Mouse (Mus musculus) forebrain, embryonic 14.5 days (tissue): ENCODE results near the gene Aldh3b1. TPM values are rescaled to one million over a fixed set of nuclear protein-coding genes. Genes with fewer than 3 reads are reported as not detected.

Source experiments
- ATAC-seq: fragments of 200-750 bp; cut with Nextera tagmentation; 2 replicates; pipeline ENCODE4 v1.8.0; 2017; ENCODE audit warnings: mild to moderate bottlenecking, moderate library complexity
- DNase-seq: peaks from one replicate; pipeline ENCODE4 v3.0.0-alpha.2; 2015; ENCODE audit warnings: low spot score
- H3K27ac ChIP-seq: fragments of 300-500 bp; sonication (generic); 2 replicates; pipeline ENCODE4 v1.5.1; 2014; ENCODE audit warnings: low read depth, mild to moderate bottlenecking, control low read depth, low read length, moderate library complexity
- H3K27me3 ChIP-seq: fragments of 300-500 bp; sonication (generic); replicated peaks from 2 replicates; pipeline ENCODE4 v1.6.1; 2014; ENCODE audit warnings: low read length, control low read depth, mixed read lengths; ENCODE audit not compliant: control insufficient read depth, insufficient read depth
- H3K36me3 ChIP-seq: fragments of 300-500 bp; sonication (generic); 2 replicates; pipeline ENCODE4 v1.6.1; 2014; ENCODE audit warnings: low read length, control low read depth; ENCODE audit not compliant: control insufficient read depth, insufficient read depth
- H3K4me1 ChIP-seq: fragments of 300-500 bp; sonication (generic); 2 replicates; pipeline ENCODE4 v1.6.1; 2014; ENCODE audit warnings: antibody characterized with exemption, low read length, control low read depth; ENCODE audit not compliant: control insufficient read depth, insufficient read depth
- H3K4me2 ChIP-seq: fragments of 300-500 bp; sonication (generic); 2 replicates; pipeline ENCODE4 v1.6.1; 2014; ENCODE audit warnings: mild to moderate bottlenecking, control low read depth, low read length
- H3K4me3 ChIP-seq: fragments of 300-500 bp; sonication (generic); 2 replicates; pipeline ENCODE4 v1.5.1; 2014; ENCODE audit warnings: low read depth, low read length, control low read depth
- H3K9ac ChIP-seq: fragments of 300-500 bp; sonication (generic); 2 replicates; pipeline ENCODE4 v1.6.1; 2014; ENCODE audit warnings: mild to moderate bottlenecking, low read length, control low read depth, moderate library complexity
- H3K9me3 ChIP-seq: fragments of 300-500 bp; sonication (generic); replicated peaks from 2 replicates; pipeline ENCODE4 v1.6.1; 2016; ENCODE audit warnings: low read length, control low read depth, mixed read lengths; ENCODE audit not compliant: control insufficient read depth
- WGBS: fragments of 180-500 bp; shearing (Covaris S2); extraction: QIAGEN DNeasy Blood & Tissue Kit; methylation state at CpG from one replicate; pipeline ENCODE4 v1.1.7; 2014; 5-methylcytosine and 5-hydroxymethylcytosine counted together
- polyA plus RNA-seq: library from polyadenylated mRNA; unstranded; fragments of >200 nt; fragmentation: Nextera tagmentation; extraction: Ambion mirVana; gene quantifications from 2 replicates; pipeline ENCODE4 v1.2.1, GENCODE M21; 2014

Aldh3b1 gene
- polyA plus RNA-seq, 1 experiment from 2014 or later: 2.0 TPM

DNA sequence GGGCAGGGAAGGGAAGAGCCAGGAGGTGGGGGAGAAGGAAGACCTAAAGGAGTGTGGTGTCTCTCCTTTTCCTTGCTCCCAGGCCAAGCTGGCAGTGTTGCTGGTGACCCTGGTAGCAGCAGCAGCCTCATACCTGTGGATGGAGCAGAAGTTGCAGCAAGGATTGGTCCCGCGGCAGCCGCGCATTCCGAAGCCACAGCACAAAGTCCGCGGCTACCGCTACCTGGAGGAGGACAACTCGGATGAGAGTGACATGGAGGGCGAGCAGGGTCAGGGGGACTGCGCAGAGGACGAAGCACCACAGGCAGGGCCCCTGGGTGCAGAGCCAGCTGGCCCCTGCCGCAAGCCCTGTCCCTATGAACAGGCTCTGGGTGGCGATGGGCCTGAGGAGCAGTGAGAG is 18.9 kb upstream of the Aldh3b1 start:
- DNase-seq: no peak
- Histone ChIP-seq H3K4me2 (no peak overlapping the region), H3K4me3 (no peak overlapping the region), H3K27ac (no peak overlapping the region), H3K9me3 (no peaks in the 10 kb centered on the region), H3K4me1 (no peaks in the 10 kb centered on the region), H3K9ac (no peak overlapping the region), H3K27me3 (no peaks in the 10 kb centered on the region), H3K36me3 (no peaks in the 10 kb centered on the region)
- WGBS: 70% methylated on average over 14 of the region's 14 CpGs
- ATAC-seq: no peak

DNA sequence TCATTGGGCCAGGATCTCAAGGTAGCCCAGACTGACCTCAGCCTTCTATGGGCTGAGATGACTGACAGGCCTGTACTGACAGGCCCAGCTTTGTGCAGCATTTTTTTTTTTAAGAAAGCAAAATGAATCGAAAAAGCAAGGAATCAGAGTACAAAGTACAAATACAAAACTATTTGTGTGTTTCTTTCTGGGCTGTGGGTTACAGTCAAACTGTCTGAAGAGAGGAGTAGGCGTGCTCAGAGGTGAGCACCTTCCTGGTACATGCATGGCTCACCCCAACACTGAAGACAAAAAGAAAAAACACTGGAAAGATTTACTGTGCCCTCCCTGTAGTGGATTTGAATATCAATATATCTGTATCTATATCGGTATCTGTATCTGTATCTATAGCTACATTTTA is 18.2 kb upstream of the Aldh3b1 start:
- Histone ChIP-seq H3K4me1 (no peaks in the 10 kb centered on the region), H3K9me3 (no peaks in the 10 kb centered on the region), H3K27me3 (no peaks in the 10 kb centered on the region), H3K36me3 (no peaks in the 10 kb centered on the region), H3K27ac (no peak overlapping the region), H3K4me3 (no peak overlapping the region), H3K9ac (no peak overlapping the region), H3K4me2 (no peak overlapping the region)
- WGBS: 74% methylated on average over 3 of the region's 3 CpGs
- DNase-seq (no peak), ATAC-seq (no peak)

DNA sequence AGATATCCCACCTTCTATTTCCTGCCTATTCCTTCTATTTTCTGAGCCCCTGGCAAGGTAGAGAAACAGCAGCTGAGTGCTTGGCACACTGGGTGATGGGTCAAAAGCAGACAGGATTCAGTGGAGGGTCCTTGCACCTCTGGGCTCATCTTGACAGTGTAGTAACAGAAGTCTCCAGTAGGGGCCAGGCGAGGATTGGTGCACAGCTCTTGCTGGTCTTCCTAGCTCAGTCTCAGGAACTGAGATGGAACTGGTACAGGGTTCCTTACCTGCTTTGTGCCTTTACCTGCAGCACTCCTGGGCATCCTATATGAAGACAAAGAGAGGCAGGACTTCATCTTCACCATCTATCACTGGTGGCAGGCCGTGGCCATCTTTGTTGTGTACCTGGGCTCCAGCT is 17.1 kb upstream of the Aldh3b1 start:
- WGBS: 17% methylated on average over 2 of the region's 2 CpGs
- Histone ChIP-seq H3K27ac (no peak overlapping the region), H3K4me2 (no peak overlapping the region), H3K4me1 (no peaks in the 10 kb centered on the region), H3K27me3 (no peaks in the 10 kb centered on the region), H3K9ac (no peak overlapping the region), H3K36me3 (no peaks in the 10 kb centered on the region), H3K4me3 (no peak overlapping the region), H3K9me3 (no peaks in the 10 kb centered on the region)
- ATAC-seq: peak; percentile 65; the same call in 1 of the 2 replicates
- peak; percentile 73 for DNase-seq

DNA sequence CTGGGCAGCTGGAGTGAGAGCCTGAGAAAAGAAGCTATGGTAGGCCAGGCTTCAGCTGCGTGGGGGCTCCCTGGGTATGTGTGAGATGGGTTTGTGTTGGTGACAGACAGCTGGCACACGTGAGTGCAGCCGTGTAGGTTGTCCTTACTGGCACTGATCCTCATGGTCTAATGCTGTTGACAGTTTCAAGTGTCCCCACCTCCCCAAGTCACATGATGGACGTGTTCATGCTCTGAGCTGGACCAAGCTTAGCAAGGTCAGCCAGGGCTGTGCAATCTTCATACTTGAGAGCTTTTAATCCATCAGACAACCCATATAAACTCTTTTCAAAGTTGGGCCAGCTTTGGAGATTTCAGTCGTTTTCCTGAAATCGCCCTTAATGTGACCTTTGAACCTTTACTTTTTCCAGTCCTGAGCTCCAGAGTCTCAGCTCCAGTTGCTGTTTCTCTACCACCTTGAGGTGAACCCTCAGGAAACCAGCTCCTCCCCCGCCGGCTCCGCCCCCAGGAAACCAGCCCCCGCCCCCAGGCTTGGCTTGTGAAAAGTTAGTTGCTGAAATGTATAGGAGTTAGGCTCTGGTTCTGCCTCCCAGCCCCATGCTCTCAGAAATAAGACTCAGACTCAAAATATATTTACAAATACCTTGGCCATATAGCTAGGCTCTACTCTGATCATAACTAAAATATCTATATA is 16.4 kb upstream of the Aldh3b1 start:
- 33% methylated on average over 10 of the region's 10 CpGs for WGBS
- H3K4me2 ChIP-seq: no peak overlapping the region
- DNase-seq: no peak

DNA sequence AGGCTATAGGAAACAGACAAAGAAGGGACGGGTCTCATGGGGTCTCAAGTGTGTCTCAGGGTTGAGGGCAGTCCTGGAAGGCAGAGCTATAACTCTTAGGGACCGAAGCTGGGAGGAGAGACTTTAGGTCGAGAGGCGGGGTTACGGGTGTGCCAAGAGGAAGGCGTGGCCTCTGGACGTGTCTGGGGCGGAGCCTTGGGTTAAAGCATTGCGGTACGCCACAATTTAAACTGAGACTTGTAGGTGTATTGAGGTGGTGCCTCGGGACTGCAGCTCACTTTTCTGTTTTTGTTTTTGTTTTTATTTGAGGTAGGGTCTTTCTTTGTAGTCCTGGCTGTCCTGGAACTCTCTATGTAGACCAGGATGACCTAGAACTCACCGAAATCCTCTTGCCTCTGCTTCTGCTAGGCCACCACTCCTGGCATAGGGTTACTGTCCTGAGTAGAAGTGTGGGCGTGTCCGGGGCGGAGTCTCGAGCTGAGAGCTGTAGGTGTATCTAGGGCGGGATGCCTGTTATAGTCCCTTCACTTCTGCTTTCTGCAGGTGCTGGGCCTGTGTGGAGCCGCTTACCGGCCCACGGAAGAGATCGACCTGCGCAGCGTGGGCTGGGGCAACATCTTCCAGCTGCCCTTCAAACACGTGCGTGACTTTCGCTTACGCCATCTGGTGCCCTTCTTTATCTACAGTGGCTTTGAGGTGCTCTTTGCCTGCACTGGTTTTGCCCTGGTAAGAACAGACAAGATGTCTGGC is 13.6 kb upstream of the Aldh3b1 start:
- Histone ChIP-seq H3K9ac (no peak overlapping the region), H3K9me3 (no peaks in the 10 kb centered on the region), H3K4me3 (no peak overlapping the region), H3K27me3 (no peaks in the 10 kb centered on the region), H3K27ac (no peak overlapping the region), H3K36me3 (no peaks in the 10 kb centered on the region), H3K4me2 (no peak overlapping the region), H3K4me1 (no peaks in the 10 kb centered on the region)
- DNase-seq (no peak), ATAC-seq (no peak)
- 23% methylated on average over 27 of the region's 27 CpGs for WGBS

More for the DNA sequence above, 16.4 kb upstream of the Aldh3b1 start:
- no peak for ATAC-seq
- Histone ChIP-seq H3K27ac (no peak overlapping the region), H3K27me3 (no peaks in the 10 kb centered on the region), H3K4me3 (no peak overlapping the region), H3K36me3 (no peaks in the 10 kb centered on the region), H3K9me3 (no peaks in the 10 kb centered on the region), H3K4me1 (no peaks in the 10 kb centered on the region), H3K9ac (no peak overlapping the region)

- no peak for DNase-seq
- no peaks in the 10 kb centered on the region for H3K27me3 ChIP-seq
- no peaks in the 10 kb centered on the region for H3K4me1 ChIP-seq
- H3K27ac ChIP-seq: no peak overlapping the region
- no peak for ATAC-seq
- no peak overlapping the region for H3K4me2 ChIP-seq
- 86% methylated on average over 7 of the region's 7 CpGs for WGBS
- no peaks in the 10 kb centered on the region for H3K9me3 ChIP-seq
- no peak overlapping the region for H3K4me3 ChIP-seq
- no peak overlapping the region for H3K9ac ChIP-seq
- H3K36me3 ChIP-seq: no peaks in the 10 kb centered on the region
Measured at GRCm38 (mm10) chr19:3942315-3942714, 12.7 kb upstream of the Aldh3b1 start.

GRCm38 (mm10) chr19:3935896-3936850 is 6.6 kb upstream of the Aldh3b1 start:
- no peak for ATAC-seq
- WGBS: 7% methylated on average over 20 of the region's 22 CpGs

DNA sequence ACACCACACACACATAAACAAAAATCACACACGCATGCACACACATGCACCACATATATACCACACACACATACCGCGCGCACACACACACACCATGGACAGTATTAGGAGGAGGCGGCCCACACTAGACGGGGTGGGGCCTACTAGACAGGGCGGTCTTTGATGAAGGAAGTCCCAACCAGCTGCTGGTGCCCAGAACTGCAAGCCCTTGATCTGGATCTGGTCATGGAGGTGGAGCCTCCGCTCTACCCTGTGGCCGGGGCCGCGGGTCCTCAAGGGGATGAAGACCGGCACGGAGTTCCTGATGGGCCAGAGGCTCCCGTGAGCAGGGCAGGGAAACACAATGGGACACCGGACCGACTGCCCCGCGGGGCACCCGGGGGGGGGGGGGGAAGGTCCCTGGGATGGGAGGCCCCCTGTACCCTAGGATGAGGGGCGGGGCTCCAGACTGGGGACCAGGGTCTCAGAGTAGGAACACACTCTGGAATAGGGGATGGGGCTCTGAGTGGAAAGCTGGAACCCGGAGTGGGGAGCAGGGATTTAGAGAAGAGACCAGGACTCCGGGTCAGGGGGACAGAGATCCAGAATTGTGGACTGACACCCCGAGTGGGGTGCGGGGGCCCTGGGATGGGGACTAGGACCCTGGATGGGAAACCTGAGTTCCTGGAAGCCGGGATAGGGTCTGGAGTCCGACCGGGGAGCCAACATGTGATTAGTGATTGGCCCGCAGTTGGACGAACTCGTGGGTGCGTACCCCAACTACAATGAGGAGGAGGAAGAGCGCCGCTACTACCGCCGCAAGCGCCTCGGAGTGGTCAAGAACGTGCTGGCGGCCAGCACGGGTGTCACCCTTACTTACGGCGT is 5.7 kb upstream of the Aldh3b1 start, which contains the start of gene Unc93b1:
Gene Unc93b1 (plus strand): TSS at position 155 of the 864 bp plus-strand sequence.
- Histone ChIP-seq H3K9ac (peak within 1 kb of the TSS; percentile 10; the same call in 1 of the 2 replicates), H3K4me2 (peak within 1 kb of the TSS; percentile 62), H3K27ac (no peak within 1 kb of the TSS), H3K36me3 (no peaks in the 10 kb centered on the region), H3K9me3 (no peaks in the 10 kb centered on the region), H3K4me3 (peak within 1 kb of the TSS; percentile 35), H3K27me3 (0 out of 2 replicates have a peak, but pooled peaks cover 2% of the 10 kb centered on the region), H3K4me1 (peaks cover 6% of the 10 kb centered on the region; the same call in 1 of the 2 replicates)
- 7% methylated on average over 39 of the region's 42 CpGs for WGBS
- ATAC-seq (peak; percentile 62; the same call in 1 of the 2 replicates), DNase-seq (peak; percentile 36)

More at GRCm38 (mm10) chr19:3935896-3936850, 6.6 kb upstream of the Aldh3b1 start:
- 0 out of 2 replicates have a peak, but pooled peaks cover 2% of the 10 kb centered on the region for H3K27me3 ChIP-seq
- H3K4me2 ChIP-seq: peak overlapping the region; percentile 62
- H3K4me3 ChIP-seq: peak overlapping the region; percentile 35
- H3K9me3 ChIP-seq: no peaks in the 10 kb centered on the region
- DNase-seq: peak; percentile 39
- H3K27ac ChIP-seq: no peak overlapping the region
- peak overlapping the region; percentile 10; the same call in 1 of the 2 replicates for H3K9ac ChIP-seq
- peaks cover 6% of the 10 kb centered on the region; the same call in 1 of the 2 replicates for H3K4me1 ChIP-seq
- no peaks in the 10 kb centered on the region for H3K36me3 ChIP-seq
